Mouse (Mus musculus) forebrain, embryonic 13.5 days (tissue): Measurements from ENCODE around the gene Mtch2. TPM values are rescaled to one million over a fixed set of nuclear protein-coding genes. Genes with fewer than 3 reads are reported as not detected.

ENCODE experiments used
- polyA plus RNA-seq: library from polyadenylated mRNA; unstranded; fragments of >200 nt; fragmentation: Nextera tagmentation; extraction: Ambion mirVana; gene quantifications from 2 replicates; pipeline ENCODE4 v1.2.1, GENCODE M21; 2015

Mtch2 gene
- polyA plus RNA-seq, 1 experiment from 2014 or later = 275 TPM

Other genes starting within 250 kb of the Mtch2 start
- gene Nup160, start 169.9 kb upstream of the Mtch2 start, polyA plus RNA-seq = 30.7 and 36.4 TPM in 2 replicates
- gene Fnbp4, start 101.8 kb upstream of the Mtch2 start, polyA plus RNA-seq = 113 and 118 TPM in 2 replicates
- gene Agbl2, start 64.4 kb upstream of the Mtch2 start, polyA plus RNA-seq = 0.21 and 1.1 TPM in 2 replicates
- 9.0 and 9.4 TPM in 2 replicates for gene C1qtnf4, start 38.7 kb downstream of the Mtch2 start, polyA plus RNA-seq
- gene Kbtbd4, start 57.6 kb downstream of the Mtch2 start, polyA plus RNA-seq = 59.2 and 67.6 TPM in 2 replicates
- 219 and 222 TPM in 2 replicates for gene Ndufs3, start 57.7 kb downstream of the Mtch2 start, polyA plus RNA-seq
- gene Celf1, start 93.2 kb downstream of the Mtch2 start, polyA plus RNA-seq = 132 and 138 TPM in 2 replicates
- 0.72 and 1.8 TPM in 2 replicates for gene Rapsn, start 188.5 kb downstream of the Mtch2 start, polyA plus RNA-seq
- 276 and 277 TPM in 2 replicates for gene Psmc3, start 206.9 kb downstream of the Mtch2 start, polyA plus RNA-seq
- 19.7 and 21.0 TPM in 2 replicates for gene Slc39a13, start 223.3 kb downstream of the Mtch2 start, polyA plus RNA-seq
- gene Spi1, start 235.2 kb downstream of the Mtch2 start, polyA plus RNA-seq = 2.5 and 2.8 TPM in 2 replicates